Mouse (Mus musculus) retina, embryonic 14.5 days (tissue): ENCODE measurements around the gene Rpl36al.
A peak's percentile ranks its signal among the peaks of the same experiment; 100 is the strongest.
"Not testable (repeated sequence)": the region's sequence is repeated elsewhere in the genome, so short reads cannot be mapped to it uniquely, and the experiment has no call there.

Source experiments
- DNase-seq: peaks from one replicate; pipeline ENCODE4 v3.0.0-alpha.2; 2015; ENCODE audit warnings: low spot score

Rpl36al gene

DNA sequence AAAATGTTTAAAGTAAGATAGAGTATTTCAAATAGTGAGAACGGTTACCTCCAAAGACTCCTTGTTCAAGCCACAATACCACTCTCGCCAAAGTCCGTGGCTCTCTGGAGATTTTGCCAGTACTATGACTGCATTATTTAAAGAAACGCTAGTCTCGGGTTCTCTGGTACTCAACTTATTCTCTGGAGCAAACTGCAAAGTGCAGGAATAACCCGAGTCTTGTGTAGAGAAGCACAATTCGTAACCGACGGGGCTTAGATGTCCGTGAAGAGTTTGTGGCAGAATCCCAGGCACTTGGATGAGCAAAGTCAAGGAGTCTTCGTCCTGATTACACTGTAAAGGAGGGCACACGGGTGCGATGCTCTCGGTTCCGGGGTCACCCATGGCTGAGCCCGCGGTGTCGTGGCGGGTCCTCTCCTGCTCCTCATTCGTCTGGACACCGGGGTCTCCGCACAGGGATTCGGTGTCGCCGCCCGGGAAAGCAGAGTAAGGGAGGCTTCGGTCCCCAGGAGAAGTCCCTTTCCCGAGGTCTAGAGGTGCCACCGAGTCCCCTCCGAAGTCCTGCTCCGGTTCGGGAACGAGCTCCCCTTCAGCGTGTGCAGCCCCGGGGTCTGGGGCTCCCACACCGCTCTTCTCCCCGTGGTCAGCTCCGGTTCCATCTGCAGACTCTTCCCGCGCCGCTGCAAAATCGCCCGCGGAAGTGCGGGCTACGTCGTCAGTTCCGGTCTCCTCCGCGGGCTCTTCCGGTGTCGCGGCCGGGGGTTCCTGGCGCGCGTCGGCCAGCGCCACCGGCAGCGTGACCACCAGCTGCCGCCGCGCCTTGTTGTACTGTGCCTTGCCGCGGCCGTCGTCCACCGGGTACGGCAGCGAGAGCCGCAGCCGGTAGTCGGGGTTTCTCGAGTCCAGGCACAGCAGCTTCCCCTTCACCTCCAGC, 12.8 kb upstream of the Rpl36al start, which contains the start of gene Gm49383:
TSS of gene Gm49383 (minus strand) at position 661 of the 934 bp plus-strand sequence.
- DNase-seq: peak; percentile 88

DNA sequence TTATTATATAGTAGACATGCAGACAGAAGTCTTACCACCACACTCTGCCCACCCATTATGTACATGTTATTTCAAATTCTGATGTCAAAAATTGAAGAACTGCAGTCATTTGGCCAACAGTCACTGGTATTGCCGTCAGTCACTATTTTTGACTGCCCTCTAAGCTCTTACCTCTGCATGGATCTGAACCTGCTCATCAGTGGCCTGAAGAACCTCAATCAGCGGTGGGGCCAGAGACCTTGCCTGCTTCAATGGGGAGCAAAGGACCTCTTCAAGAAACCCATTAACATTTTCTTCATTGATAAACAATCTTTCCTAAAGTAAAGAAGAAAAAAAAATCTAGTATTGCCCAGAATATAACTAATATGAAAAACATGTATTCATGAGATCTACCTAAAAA, 8.8 kb upstream of the Rpl36al start:
- DNase-seq: no peak

DNA sequence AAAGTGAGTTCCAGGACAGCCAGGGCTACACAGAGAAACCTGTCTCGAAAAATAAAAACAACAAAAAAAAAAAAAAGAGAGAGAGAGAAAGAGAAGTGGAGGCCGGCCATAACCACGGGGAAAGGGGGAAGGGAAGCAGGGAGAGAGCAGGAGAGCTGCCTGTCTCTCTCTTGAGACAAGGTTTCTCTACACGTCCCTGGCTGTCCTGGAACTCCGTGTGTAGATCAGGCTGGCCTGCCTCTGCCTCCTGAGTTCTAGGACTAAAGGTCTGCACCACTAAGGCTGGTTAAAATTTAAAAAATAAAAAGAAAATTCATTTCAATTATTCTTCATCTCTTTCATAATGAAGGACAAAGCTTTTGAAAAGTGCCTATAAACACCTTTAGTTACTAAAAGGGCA, 7.5 kb upstream of the Rpl36al start:
- DNase-seq: no peak

DNA sequence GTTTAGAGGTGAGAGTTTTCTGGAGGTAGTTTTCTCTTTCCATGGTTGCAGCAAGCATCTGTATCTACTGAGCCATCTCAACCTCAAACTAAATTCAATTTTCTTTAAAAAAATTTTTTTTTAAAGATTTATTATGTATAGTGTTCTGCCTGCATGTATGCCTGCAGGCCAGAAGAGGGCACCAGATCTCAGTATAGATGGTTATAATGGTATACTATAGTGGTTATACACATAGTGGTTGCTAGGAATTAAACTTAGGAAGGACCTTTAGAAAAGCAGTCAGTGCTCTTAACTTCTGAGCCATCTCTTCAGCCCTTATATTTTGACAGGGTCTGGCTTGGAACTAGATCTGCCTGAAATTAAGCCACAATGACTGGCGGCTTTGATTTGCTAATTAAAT, 6.6 kb upstream of the Rpl36al start:
- no peak for DNase-seq

DNA sequence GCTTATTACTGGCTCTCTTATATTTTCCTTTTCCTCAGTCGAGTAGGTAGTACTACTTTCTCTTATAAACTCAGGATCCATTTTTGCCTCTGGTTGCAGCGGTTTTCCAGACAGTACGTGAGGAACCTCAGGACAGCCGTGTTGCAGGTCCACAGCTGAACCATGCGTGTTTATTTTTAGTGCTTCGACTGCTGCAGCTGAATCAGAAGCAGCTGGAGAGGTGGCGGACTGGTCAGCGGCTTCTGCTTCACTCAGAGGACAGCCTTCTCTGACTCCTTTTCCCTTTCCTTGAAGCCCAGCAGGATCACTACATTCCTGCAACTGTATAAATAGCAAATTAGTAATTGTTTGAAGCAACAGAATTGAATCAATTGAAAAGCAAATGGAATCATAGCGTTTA, 6.2 kb upstream of the Rpl36al start:
- no peak for DNase-seq

DNA sequence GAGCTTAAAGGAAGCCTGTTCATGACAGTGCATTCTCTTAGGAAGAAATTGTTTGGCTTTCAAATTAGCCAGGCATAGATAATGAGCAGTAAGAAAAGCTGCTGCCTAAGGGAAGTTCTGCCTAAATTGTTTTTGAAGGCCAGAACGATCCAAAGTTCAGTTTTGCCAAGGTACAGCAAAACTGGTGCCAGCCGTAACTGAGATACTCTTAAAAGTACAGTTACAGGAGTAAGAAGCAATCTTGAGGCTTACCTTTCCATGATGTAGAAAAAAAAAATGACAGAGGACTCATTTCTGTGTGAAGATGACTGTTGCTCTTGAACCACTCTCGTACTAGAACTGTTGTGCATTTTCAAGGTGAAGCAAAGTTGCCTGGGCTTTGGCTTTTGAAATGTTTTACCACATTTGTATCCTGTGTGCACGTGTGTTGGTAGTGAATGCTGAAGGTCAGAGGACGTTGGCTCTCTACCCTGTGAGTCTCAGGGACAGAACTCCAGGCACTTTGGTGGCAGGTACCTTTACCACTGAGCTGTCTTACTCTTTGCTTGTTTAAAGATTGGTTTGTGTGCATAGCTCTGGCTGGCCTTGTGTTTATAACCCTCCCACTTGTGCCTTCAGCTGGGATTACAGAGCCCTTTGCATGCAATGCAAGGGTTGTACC, 3.1 kb upstream of the Rpl36al start:
- DNase-seq: no peak

DNA sequence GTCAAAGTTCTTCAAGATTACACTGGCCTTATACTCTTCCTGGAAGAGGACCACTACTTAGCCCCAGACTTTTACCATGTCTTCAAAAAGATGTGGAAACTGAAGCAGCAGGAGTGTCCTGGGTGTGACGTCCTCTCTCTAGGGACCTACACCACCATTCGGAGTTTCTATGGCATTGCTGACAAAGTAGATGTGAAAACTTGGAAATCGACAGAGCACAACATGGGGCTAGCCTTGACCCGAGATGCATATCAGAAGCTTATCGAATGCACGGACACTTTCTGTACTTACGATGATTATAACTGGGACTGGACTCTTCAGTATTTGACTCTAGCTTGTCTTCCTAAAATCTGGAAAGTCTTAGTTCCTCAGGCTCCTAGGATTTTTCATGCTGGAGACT, 1.5 kb upstream of the Rpl36al start:
- peak; percentile 14 for DNase-seq

DNA sequence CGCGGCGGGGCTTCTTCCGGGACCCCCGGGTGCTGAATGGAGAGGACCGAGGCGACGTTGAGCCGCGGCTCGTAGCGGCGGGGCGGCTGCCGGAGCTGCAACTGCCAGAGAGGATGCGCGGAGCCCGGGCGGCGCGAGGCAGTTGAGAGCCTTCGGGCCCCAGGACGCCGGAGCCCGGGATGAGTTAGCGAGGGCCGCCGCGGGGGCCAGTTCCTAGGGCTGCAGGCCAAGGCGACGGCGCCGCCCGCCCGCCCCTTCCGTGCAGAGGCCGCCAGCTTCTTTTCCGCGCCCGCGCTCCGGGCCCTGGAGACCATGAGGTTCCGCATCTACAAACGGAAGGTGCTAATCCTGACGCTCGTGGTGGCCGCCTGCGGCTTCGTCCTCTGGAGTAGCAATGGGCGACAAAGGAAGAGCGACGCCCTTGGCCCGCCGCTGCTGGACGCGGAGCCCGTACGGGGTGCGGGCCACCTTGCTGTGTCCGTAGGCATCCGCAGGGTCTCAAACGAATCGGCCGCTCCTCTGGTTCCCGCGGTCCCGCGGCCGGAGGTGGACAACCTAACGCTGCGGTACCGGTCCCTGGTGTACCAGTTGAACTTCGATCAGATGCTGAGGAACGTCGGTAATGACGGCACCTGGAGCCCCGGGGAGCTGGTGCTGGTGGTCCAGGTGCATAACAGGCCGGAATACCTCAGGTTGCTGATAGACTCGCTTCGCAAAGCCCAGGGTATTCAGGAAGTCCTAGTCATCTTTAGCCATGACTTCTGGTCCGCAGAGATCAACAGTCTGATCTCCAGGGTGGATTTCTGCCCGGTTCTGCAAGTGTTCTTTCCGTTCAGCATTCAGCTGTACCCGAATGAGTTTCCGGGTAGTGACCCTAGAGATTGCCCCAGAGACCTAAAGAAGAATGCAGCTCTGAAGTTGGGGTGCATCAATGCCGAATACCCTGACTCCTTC, 736 bp upstream of the Rpl36al start:
- peak; percentile 54 for DNase-seq

DNA sequence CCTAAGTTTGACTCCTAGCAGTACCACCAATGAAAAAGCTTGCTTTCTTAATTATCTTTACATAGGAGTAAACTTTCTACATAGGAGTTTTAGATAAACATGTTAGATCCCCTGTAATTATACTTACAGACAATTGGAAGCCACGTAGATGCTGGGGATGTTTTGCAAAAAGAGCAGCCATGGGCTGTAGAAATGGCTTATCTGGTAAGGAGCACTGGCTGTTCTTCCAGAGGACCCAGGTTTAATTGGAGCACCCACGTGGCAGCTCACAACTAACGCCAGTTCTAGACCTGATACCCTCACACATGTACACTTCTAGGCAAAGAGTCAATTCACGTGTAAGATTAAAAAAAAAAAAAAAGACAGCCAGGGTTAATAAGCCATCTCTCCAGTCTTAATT, 2.1 kb downstream of the Rpl36al start:
- no peak for DNase-seq

DNA sequence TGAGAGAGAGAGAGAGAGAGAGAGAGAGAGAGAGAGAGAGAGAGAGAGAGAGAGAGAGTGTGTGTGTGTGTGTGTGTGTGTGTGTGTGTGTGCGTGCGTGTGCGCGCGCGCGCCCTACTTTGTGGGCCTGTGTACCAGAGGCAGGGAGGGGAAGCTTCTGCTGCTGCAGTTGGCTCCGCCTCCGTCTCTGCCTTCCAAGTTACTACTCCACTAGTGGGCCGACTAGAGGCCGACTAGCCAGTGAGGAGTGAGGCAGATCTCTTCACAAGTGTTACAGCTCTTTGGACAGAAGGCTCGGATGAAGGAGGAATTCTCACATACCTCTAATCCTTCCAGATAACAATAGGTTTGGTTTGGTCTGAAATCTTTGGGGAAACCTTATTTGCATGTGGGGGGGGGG, 4.5 kb downstream of the Rpl36al start:
- DNase-seq: no peak

DNA sequence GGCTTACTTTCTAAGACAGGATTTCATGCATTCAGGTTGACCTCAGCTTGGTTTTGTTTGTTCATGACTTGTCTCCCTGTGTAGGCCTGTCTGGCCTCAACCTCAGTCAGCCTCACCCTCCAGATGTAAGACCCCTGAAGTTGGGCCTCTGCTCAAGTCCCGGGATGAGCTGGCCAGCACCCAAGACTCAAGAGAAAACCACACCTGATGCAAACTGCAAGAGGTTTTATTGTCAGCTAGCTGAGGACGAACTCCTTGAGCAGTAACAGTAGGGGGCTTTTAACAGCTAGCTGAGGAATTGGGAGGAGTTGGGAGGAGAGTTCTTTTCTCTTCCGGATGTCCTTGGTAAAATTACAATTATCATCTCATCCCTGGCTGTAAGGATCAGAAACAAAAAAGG, 6.4 kb downstream of the Rpl36al start:
- DNase-seq: no peak

DNA sequence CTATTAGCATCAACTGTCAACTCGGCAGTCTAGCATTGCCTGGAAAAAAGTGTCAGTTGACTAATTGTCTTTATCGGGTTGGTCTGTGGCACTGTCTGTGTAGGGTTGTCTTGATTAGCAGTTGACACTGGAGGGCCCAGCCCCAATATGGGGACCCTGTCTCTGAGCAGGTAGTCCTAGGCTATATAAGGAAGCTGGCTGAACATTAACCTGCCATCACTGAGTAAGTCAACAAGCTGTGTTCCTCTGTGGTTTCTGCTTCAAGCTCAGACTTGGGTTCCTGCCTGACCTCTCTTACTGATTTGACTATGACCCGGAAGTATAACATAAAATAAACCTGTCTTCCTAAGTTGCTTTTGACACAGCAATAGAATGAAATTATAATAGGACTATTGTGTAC, 7.9 kb downstream of the Rpl36al start:
- DNase-seq: no peak

DNA sequence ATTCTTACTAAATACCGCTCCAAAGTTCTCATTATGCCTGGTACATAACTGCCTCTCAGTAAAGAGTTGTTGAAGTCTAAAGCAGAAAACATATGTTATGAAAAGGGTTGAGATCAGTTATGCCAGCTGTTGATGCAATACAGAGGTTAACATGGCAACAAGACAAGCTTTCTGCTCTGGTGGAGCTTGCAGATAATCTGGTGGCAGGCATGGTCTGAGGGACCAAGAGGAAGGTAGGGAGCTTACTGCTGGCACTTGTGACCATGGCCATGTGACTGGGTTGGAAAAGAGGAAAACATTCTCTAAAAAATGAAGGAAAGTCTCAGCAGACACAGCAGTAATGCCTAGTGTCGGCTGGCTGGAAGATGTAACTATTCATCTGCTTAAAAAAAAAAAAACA, 12.6 kb downstream of the Rpl36al start:
- no peak for DNase-seq

DNA sequence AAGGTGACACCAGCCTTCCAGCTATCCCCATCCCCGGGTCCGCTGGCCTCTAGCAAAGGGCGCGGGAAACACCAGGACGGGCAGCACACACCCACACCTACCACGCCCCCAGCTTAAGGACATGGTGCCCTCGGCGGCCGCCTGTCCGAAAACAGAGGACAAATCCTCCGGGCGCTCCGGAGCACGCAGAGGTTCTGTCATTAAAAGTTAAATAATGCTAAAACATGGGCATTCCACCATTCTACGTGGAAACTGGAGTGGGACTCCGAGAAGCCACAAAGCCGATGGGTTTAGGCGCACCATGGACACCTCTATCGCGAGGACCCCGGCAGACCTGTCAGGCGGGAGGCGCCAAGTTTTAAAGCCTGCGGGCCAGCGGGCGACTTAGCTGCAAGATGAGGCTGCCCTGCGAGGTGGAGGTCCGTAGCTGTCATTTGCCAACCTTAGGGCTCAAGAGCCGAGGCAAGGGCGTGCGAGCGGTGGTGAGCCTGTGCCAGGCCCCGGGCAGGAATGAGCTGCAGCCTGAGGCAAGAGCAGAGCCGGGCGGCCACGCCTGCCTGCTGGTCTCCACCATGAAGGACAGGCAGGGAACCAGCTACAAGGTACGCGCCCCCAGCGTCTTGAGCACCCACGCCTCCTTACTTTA, 15.3 kb downstream of the Rpl36al start, which contains the start of gene Lrr1:
TSS of gene Lrr1 (plus strand) at position 354 of the 646 bp plus-strand sequence.
- peak; percentile 90 for DNase-seq

DNA sequence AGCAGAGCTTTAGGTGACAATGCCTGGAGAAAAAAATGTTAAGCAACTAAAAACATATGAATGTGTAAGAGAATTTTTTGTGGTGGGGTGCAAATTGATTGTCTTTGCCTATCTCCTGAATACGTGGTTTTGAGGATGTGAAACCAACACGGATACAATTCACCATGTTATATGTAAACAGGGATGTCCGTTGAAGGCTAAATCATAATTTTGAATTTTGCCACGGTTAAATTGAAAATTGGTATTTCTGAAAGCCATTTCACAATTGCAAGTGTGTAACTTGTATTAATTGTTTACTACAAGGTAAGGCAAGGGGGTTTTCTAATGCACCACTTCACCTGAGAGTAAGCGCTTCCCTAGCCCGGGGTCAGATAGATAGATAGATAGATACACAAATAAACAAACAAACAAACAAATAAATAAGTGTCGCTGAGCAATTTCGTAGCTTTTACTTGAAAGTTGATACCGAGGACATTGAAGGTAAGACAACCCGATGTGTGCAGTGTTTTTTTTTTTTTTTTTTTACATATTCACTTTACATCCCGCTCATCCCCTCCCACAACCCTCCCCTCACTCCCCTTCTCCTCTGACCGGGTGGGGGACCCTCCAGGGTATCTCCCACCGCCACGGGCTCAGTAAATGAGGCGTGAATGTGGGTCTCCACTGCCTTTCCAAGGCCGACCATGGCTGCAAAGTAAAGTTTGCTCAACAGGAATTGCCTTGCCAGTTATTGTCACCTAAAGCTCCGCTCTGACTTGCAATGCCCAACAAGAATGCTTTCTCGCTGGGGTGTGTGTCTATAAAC, 16.0 kb downstream of the Rpl36al start:
- no peak for DNase-seq

DNA sequence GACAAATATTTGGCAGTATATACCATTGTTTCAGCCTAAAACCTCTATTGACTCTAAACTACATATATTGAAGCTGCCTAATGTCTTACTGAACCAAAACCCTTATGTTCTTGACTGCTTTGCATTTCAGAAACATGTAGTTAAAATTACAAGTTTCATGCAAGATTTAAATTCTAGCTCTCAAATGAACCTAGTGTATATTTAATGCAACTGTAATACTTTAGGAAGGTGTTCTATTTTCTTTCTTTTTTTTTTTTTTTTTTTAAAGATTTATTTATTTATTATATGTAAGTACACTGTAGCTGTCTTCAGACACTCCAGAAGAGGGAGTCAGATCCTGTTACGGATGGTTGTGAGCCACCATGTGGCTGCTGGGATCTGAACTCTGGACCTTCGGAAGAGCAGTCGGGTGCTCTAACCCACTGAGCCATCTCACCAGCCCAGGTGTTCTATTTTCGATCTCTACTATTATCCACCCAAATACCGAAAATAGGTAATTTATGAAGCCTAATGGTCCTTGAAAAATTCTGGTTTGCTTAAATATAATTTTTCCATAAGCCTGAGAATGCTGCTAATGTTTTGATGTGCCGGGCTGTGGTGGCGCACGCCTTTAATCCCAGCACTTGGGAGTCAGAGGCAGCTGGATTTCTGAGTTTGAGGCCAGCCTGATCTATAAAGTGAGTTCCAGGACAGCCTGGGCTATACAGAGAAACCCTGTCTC, 16.9 kb downstream of the Rpl36al start:
- DNase-seq: not testable (repeated sequence)

DNA sequence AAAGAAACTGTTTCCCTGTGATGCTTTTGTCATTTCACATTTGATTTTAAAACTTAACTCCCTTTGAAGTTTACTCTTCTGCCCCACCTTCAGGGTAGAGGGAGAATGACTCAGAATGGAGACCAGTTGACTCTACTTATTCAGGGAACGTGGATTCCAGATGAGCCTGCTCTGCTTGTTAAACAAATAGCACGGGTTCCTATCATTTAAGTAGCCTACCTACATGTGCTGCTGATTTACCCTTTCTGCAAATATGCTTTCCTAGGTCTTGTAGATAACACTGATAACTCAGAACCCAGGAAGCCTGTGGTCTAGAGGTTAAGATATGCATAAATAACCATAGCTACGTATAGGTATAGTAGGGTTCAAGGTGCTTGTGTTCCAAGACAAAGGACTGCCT, 19.0 kb downstream of the Rpl36al start:
- DNase-seq: no peak

DNA sequence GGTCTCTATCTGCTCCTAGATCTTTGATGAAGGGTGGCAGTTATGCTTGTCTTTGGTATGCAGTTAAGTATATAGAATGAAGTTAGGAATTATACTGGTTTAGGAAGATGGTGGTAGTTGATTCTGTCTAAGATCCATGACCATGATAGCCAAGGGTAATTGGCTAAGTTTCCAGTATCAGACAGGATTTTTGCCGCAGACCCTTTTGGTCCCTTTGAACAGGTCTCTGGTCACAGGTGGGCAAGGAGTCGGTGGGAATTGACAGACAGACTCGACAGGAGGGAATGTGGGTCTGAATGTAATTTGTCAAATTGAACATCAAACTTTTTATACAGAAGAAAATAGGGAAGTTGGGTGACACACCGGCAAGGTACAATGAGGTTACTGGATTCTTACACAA, 20.3 kb downstream of the Rpl36al start:
- not testable (repeated sequence) for DNase-seq

DNA sequence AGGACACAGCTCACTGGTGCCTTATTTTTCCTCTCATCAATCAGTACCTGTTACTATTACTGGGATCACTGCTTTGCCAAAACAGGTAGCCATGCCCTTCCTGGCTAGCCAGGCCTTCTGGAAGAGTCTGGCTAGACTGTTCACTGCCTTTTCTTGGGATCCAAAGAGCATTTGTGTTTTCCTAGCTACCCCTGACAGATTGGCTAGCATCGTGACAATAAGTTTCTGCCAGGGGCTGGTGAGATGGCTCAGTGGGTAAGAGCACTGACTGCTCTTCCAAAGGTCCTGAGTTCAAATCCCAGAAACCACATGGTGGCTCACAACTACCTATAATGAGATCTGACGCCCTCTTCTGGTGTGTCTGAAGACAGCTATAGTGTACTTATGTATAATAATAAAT, 23.2 kb downstream of the Rpl36al start:
- DNase-seq: not testable (repeated sequence)

DNA sequence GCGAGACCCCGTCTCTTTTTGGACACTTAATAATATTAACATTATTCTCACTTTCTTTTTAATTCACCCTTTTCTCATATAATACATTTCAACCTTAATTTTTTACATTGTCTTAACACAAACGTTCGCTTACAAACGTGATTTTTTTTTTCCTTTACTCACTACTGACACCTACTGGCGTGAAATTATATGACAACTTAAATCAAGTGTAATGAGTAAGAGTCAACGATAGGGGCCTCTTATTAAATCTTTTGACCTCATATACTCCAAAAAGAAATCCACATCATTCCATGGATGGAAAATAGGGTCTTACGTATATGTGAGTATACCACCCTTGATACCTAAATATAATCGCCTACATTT, 24.3 kb downstream of the Rpl36al start:
- peak; percentile 78 for DNase-seq
